Mouse (Mus musculus): ENCODE results near the gene Lrrk1. TPM values are rescaled to one million over a fixed set of nuclear protein-coding genes. Genes with fewer than 3 reads are reported as not detected.

Gene Lrrk1
- total RNA-seq, 2 experiments from 2014 or later, result 4.0 to 5.8 TPM

DNA sequence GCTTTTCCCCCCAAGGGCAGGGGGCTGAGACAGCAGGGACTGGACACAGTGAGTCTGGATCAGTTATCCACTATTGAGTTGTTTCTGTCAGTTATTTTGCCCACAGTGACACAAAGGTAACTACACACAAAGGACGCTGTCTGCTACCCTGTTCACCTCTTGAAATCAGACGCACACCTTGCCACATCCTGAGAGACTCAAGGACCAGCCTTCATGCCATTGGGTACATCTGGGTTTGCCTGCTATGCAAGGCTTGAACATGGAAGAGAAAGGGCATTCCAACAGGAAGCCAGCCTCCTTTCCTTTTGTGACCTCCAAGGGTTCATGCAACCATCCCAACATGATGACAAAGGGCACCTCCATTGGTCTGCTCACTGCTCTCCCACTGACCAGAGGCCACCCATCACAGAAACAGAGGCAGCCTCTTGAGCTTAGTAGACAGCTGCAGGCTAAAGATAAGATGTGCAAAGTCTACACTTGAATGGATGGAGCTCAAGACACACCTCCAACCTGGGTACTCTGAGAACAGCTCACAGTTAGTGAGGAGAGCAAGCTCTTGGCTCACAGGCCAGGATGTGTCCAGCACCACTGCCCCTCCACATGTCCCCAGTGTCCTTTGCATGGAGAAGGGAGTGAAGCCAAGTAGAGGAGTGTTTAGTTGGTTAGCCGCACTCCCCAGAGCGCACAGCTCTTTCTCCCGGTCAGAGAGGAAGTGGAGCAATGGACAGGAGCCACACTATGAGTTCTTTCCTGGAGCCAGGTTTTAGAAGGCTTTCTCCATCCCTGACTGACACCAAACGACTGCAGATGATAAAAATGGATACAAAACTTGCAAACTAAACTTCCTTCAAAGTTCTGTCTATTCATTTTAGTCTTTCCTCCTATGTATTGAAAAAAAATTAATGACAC is 121.0 kb downstream of the Lrrk1 start:
- no peak for DNase-seq (ENCODE audit: low spot score in 2 of 2)
- intact Hi-C loops (cut with DNase I), result no loop called here

DNA sequence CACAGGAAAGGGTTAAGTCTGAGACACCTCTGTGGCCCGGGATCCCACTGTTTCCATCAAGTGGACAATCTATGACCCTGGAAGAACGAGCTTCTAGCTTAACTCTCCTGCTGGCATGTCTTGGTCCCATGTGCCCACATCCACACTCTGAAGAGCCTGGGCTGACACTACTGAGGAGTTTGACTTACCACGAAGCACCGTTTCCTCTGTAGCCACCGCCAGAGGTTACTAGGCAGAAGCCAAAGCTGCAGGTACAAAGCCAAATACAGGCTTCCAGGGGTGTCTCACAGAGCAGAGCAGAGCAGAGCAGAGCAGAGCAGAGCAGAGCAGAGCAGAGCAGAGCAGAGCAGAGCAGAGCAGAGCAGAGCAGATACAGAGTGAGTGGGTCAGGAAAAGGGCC is 124.7 kb downstream of the Lrrk1 start:
- intact Hi-C loops (cut with DNase I), result no loop called here
- DNase-seq (ENCODE audit: low spot score in 2 of 2), result no peak

DNA sequence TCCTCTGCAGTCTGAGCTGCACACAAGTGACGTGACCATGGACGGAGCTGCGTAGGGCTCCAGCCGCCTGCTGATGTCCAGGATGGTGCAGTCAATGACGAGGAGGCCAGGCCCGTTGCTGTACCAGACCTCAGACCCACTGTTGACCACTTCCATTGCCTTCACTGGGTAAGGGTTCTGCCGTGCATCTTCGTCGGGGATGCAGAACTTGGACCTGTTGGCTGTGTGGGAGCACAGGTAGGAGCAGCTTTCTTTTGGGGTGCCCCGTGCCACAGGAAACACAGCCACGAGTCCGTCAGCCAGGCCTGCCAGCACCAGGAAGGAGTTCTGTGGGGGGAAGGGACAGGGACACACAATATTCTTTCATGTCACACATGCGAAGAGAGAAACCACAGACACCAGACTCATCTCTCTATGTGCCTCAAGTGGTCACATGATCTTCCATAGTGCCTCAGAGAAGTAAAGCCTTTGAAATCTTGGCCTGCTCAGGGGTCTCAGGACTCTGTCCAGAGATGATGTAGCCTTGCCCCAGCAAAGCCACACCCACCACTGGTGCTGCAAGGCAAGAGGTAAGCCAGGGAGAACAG is 125.5 kb downstream of the Lrrk1 start:
- intact Hi-C loops (cut with DNase I), result no loop called here
- DNase-seq (ENCODE audit: low spot score in 2 of 2), result no peak

DNA sequence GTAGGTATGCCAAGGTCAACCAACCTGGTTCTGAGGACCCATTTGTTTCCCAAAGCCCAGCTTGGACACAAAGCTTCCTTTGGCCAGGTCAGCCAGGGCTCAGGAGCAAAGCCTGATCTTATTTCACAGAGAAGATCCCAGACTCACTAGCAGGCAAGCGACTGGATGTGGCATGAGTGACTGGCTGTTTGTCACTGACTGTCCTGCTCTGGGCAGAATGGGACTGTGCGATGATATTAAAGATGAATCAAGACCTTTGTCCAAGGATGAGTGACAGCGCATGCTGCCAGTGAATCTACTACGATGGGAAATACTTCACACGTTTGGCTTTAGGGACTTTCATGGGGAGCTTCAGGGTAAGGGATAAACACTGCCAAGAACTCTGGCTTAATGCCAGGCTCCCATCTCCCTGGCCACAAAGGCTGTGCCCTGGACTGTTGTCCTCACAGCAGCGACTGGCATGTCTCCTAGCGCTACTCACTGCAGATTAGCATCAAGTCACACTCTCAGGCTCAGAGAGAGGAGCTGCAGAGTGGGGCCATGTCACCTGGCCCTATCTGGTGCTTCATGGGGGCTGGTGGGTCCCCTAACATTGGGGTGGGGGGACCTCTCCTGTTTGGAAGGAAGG is 127.3 kb downstream of the Lrrk1 start:
- no peak for DNase-seq (ENCODE audit: low spot score in 2 of 2)
- intact Hi-C loops (cut with DNase I), result no loop called here

DNA sequence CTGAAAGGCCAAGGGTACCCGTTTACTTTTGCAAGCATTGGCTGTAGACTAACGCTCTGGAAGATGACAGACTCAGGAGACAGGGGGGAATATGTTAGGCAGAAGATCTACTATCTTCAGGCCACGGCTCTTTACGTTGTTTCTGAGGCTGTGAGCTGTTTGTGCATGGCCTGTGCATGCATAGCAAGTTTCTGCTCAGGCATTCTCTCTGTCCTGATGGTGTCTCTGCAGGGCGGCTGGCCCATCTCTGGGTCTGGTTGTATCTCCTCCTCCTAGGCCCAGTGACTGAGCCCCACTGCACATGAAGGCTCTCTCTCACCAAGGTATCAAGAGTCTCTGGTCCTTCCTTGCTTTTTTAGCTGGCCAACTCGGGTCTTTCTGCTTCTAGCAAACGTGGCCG is 127.9 kb downstream of the Lrrk1 start:
- intact Hi-C loops (cut with DNase I), result no loop called here
- DNase-seq (ENCODE audit: low spot score in 2 of 2), result no peak

DNA sequence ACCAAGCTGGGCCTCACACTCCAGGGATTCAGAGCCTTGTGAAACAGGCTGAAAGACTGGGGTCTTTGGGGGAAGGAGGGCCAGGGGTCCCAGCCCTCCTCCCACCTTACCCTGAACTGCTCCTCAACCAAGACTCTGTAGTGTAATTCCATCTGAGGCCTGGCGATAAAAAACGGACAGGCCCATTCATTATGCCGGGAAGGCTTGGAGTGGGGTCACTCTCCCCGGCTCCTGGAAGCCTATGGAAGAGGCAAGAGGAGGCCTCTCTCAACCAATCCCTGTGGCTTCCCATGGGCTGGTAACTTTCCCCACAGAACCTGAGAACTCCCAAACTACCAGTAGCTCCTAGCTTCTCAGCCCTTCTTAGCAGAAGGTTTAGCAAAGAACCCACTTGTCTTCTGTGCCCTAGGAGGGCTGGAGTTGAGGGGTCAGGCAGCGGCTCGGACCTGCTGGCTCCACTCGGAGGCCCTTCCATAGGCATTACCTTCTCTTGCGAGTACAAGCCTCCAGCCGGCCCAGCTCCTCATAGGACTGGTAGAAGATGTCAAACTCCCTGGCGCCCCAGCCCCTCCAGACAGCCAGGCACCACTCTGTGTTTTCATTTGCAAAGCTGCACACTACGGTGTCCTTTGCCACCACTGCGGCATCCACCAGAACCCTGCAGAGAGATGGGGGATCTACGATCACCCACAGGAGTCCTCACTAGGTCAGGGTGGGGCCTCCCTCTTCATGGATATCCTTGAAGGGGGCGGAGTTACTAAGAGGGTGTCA is 128.5 kb downstream of the Lrrk1 start:
- intact Hi-C loops (cut with DNase I), result no loop called here
- no peak for DNase-seq (ENCODE audit: low spot score in 2 of 2)

DNA sequence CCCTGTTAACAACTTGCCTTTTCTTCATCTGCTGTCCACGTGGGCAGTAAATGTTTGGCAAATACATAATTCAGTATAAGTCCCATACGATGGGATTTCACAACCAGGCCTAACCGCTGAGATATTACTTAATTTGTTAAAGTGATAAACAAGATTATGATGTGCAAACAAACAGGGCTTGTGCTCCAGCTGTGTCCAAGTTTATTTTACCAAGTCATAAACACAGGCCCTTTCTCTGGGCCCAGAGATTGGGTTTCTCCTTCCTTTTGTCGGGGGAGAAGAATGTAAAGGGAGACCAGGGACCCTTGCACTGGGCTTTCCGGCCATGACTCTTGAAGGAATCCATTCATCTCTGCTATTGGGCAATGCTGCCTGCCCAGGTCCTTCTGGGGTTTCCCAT is 129.2 kb downstream of the Lrrk1 start:
- intact Hi-C loops (cut with DNase I), result no loop called here
- DNase-seq (ENCODE audit: low spot score in 2 of 2), result no peak

DNA sequence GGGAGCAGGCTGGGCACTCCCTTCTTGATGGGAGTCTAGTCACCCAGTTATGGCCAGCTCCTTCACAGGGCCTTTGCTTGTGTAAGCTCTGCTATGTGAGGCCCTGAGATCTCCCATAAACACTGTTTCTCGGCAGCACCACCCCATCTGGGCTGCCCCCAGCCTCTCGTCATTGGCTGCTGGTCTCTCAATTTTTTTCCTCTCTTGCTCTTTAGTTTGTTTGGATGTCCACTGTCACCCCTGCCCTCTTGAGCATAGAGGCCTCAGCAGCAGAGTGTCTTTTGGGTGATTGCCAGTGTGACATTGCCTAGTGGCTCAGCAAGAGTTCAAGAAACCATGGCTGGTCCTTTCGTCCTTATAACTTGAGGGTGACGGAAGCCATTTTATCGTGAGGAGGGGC is 130.9 kb downstream of the Lrrk1 start:
- intact Hi-C loops (cut with DNase I), result no loop called here
- no peak for DNase-seq (ENCODE audit: low spot score in 2 of 2)

DNA sequence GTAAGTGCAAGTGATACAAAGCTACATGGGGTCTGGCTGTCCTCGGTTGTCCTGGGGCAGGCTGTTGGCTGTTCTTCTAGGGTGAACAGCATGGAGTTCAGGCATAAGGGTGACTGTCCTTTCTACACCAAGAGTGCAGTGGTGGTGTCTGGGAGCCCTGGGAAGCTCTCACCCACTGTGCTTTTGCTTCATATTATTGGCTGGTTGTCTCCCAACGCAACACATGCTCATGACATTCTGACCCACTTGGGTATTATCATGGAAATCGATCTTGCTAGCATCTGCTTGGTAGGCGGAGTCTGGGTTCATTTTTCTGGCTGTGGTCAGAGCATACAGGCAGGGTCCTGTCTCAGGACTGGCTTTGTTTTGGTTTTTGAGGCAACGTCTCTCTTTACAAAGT is 131.7 kb downstream of the Lrrk1 start:
- intact Hi-C loops (cut with DNase I), result no loop called here

DNA sequence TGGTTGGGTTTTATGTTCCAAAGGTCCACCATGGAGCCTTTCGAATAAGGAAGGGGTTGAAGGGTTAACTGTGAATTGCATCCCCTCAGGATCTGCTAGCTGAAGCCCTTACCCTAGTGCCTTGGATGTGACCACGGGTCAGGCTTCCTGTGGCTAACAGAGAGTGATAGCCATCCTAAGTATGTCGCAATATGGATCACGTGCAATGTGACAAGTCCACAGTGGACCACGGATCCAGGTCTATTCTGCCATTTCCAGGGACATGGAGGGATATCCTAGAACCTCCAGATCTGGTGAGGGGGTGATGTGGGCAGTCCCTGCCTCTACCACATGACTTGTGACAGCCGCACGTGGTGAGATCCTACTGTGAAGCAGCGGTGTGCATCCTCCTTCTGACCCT is 133.2 kb downstream of the Lrrk1 start:
- no peak for DNase-seq (ENCODE audit: low spot score in 2 of 2)
- intact Hi-C loops (cut with DNase I), result loop anchor here (5.0 kb wide), 1 partner anchor 47 kb away; no protein-coding TSS in a partner anchor

More for the DNA sequence above, 131.7 kb downstream of the Lrrk1 start:
- DNase-seq (ENCODE audit: low spot score in 2 of 2), result no peak

DNA sequence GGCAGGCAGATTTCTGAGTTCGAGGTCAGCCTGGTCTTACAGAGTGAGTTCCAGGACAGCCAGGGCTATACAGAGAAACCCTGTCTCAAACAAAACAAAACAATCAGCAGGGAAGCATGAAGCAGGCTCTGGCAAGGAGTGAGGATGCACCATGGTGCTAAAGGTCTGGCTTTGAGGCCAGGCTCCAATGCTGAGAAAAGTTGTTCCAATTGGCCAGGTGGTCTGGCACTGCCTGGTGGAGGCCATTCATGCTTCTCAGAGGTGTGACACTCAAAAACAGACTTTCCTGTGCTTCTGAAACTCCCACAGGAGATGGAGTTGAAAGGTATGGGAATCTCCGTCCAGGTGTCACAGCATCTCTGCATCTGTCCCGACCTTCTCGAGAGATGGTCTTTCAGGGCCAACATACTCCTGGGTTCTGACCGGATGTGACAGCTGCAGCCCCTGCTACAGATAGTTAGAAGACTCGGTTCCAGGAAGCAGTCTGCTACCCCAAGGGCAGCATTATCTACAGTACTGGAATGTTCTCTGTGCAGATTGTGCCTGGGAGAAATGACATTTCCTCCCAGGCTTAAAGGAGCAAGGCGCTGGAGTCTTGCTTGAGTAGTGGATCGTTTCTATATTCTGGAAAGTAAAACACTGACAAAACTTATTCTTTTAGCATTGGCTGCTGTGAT is 134.0 kb downstream of the Lrrk1 start:
- no peak for DNase-seq (ENCODE audit: low spot score in 2 of 2)
- intact Hi-C loops (cut with DNase I), result loop anchor here (5.0 kb wide), 1 partner anchor 48 kb away; no protein-coding TSS in a partner anchor

DNA sequence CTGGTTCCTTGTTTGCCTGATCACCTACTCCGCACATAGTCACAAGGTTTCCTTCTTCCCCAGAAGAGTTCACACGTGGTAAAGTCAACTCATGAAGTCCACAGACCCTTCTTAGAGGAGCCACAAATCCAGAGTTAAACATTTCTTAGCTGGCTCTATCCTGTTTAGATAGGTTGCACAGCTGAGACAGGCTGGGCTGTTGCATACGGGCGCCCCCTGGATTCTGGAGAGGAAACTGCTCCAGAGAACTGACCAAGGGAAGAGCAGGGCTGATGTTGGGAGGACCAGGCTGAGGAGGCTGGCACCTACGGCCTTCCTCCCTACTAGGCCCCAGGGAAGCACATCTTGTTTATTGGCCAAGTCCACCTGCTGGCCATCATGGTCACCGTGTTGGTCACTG is 138.1 kb downstream of the Lrrk1 start:
- DNase-seq (ENCODE audit: low spot score in 2 of 2), result peak; percentile 49 to 66
- intact Hi-C loops (cut with DNase I), result loop anchor here (2.0 to 5.0 kb wide), 2 partner anchors 52 to 141 kb away; partner anchors contain the start of gene Chsy1

DNA sequence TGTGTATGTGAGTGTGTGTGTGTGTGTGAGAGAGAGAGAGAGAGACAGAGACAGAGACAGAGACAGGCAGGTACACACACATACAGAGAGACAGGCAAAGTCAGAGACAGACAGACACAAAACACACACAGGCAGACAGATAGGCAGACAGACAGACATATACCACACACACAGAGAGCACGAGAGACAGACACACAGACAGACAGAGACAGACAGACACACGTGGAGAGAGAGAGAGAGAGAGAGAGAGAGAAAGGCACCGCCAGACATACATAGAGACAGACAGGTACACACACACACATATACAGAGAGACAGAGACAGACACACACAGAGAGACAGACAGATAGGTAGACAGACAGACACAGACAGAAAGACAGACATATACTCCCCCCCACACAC is 138.7 kb downstream of the Lrrk1 start:
- intact Hi-C loops (cut with DNase I), result no loop called here
- DNase-seq (ENCODE audit: low spot score in 2 of 2), result no peak

DNA sequence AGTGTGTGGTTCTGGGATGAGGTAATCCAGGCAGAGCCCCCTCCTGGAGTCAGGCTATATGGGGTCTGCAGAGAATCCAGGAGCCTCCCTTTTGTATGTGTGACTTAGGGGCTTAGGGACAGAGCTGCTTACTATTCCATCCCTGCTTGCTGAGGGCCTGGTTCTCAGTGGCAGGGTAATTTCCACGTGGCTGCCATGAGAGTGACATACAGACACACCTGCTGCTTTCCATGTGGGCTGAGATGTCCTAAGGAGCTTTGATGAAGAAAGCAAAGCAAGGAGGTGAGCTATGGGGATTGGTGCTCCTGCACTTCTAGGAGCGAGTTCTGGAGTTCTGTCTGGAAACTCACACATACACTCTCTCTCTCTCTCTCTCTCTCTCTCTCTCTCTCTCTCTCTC is 139.1 kb downstream of the Lrrk1 start:
- DNase-seq (ENCODE audit: low spot score in 2 of 2), result no peak
- intact Hi-C loops (cut with DNase I), result no loop called here

DNA sequence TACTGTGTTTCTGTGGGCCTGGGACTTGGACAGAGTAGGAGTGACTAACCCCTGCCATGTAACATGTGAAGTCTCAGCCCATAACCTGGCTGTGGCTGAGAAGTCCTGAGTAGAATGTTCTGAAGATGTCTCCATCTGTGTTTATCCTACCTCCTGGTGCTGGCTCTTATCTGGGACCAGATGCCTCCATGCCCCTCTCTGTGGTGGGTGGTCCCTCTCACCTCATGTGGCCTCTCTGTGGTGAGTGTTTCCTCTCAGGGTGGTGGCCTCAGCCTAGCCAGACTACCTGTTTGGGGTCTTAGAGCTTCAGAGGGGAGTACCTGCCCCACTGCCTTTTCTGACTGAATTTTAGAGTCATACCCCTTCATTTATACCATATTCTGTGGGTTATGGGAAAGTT is 139.9 kb downstream of the Lrrk1 start:
- intact Hi-C loops (cut with DNase I), result no loop called here
- DNase-seq (ENCODE audit: low spot score in 2 of 2), result no peak

DNA sequence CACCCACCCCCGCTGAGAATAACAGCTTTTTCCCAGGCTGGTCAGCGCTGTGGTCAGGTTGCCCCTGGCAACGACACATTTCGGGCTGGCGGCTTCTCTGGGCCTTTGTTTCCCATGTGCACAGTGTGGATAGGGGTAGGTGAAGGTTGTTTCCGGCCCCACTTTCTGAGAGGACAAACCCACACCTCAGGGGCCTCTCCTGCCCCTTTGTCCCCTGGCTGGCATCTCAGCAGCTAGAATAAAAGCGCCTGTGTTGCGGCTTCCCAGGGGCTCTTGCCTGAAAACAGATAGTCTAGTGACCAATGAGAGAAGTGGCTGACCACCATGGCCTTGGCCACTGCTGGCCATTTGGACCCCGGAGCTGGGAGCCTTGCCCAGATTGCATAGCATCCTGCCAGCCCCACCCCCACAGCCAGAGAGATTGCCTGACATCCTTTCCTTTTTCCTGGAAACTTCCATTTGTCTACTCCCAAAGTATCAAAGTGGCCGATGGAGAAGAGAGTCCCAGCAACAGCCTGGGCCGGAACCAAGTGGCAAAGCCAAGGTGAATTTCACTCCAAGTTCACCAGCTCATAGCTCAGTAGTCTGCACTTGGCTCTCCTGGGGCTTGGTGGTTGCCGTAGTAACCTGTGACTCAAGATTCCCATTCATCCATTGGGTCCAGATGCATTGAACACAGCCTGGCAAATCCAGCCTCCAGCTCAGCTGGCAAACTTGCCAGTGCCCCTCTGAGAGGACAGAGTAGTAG is 140.7 kb downstream of the Lrrk1 start:
- intact Hi-C loops (cut with DNase I), result no loop called here
- DNase-seq (ENCODE audit: low spot score in 2 of 2), result peak; percentile 42 to 49

DNA sequence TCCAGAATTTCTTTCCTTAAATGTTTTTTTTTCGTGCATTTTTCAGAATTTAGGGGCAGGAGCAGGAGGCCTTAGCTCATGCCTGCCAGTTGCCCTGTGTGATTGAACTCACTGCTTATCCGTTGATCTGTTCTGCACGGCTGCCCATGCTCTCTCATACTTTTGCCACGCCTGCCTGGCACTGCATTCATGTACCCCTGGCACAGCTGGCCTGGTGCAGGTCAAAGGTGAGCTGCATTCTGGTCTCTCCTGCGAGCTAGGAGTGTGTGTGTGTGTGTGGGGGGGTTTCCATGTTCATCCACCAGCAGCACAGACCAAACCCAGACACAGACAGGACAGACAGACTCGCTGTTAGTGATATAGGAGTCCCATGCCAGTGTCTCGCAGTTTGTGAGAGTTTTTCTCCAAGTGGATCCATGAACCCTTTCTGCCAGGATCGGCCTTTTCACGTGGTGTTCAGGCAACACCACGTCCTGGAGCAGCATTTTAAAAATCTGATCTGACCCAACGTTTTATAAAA is 141.4 kb downstream of the Lrrk1 start:
- intact Hi-C loops (cut with DNase I), result no loop called here
- DNase-seq (ENCODE audit: low spot score in 2 of 2), result no peak

DNA sequence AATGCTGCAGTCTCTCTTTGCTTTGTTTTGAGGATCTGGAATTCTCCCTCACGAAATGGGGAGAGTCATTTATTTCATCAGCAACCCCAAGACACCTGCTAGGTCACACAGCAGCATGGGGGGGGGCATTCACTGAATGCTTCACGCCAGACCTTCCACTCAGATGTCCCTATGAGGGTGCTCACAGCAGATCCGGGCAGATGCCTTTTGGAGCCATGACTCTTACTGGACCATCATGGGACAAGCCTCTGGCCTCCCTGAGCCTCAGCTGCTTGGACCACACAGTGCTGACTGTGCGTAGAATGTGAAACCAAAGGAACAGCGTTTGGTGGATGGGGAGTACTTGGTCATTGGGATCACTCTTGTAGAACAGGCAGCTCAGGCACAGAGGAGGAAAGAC is 142.5 kb downstream of the Lrrk1 start:
- intact Hi-C loops (cut with DNase I), result no loop called here
- DNase-seq (ENCODE audit: low spot score in 2 of 2), result no peak

Measured in left cerebral cortex, postnatal 36 days (tissue).